Mouse (Mus musculus): ENCODE data around the gene Lrch1. TPM values are rescaled to one million over a fixed set of nuclear protein-coding genes. Genes with fewer than 3 reads are reported as not detected.

Gene Lrch1
- polyA plus RNA-seq, 1 experiment from 2014 or later: 14.6 TPM

Other genes with a start within 250 kb of the Lrch1 start
- gene Esd, start 215.6 kb downstream of the Lrch1 start, polyA plus RNA-seq (2015; fragmentation: Nextera tagmentation; extraction: Ambion mirVana): 264 and 274 TPM in 2 replicates
- gene Rubcnl, start 68.2 kb upstream of the Lrch1 start, polyA plus RNA-seq (2015; fragmentation: Nextera tagmentation; extraction: Ambion mirVana): 1.3 TPM in 2 replicates
- gene Lrrc63, start 183.0 kb upstream of the Lrch1 start, polyA plus RNA-seq (2015; fragmentation: Nextera tagmentation; extraction: Ambion mirVana): not detected in 2 replicates
- 36.7 and 38.4 TPM in 2 replicates for gene Lcp1, start 183.2 kb upstream of the Lrch1 start, polyA plus RNA-seq (2015; fragmentation: Nextera tagmentation; extraction: Ambion mirVana)